Mouse (Mus musculus) ES-CJ7 (cell line): Measurements from ENCODE around the gene Kri1.
"Not testable (repeated sequence)": the region's sequence is repeated elsewhere in the genome, so short reads cannot be mapped to it uniquely, and the experiment has no call there.

Experiments used
- DNase-seq: peaks from one replicate; pipeline ENCODE4 v3.0.0; 2011; ENCODE audit warnings: low read depth, low spot score

The Kri1 gene

GRCm38 (mm10) chr9:21274336-21274735 lies 13.4 kb downstream of the Kri1 start:
- no peak for DNase-seq

GRCm38 (mm10) chr9:21273520-21274228 lies 14.1 kb downstream of the Kri1 start:
- no peak for DNase-seq

- DNase-seq, result no peak
Measured at GRCm38 (mm10) chr9:21273094-21273493, 14.7 kb downstream of the Kri1 start.

DNA sequence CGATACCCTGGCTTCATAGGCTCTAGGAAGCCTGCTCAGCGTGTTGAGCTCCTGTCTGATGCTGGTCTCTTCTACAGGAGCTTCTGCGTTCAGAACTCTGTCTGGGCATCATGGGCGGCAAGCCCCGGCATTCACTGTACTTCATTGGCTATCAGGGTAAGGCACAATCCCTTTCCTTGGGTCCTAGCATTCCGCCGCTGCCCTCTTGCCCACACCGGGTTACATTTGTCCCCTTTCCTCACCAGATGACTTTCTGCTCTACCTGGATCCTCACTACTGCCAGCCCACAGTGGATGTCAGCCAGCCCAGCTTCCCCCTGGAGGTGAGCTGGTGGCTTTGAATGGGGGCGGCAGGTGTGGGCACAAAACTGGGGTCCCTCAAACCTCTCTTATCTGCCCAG lies 15.4 kb downstream of the Kri1 start:
- no peak for DNase-seq

DNA sequence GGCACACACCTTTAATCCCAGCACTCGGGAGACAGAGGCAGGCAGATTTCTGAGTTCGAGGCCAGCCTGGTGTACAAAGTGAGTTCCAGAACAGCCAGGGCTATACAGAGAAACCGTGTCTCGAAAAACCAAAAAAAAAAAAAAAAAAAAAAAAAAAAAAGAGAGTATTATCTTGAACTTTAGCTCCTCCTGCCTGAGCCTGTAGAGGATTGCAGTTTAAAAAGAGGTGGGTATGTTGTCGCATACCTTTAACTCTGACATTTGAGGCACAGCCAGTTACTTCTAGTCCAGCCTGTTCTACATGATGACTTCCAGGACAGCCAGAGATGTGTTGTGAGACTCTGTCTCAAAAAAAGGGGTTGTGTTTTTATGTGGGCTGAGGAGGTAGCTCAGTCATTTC lies 18.2 kb downstream of the Kri1 start:
- not testable (repeated sequence) for DNase-seq

DNA sequence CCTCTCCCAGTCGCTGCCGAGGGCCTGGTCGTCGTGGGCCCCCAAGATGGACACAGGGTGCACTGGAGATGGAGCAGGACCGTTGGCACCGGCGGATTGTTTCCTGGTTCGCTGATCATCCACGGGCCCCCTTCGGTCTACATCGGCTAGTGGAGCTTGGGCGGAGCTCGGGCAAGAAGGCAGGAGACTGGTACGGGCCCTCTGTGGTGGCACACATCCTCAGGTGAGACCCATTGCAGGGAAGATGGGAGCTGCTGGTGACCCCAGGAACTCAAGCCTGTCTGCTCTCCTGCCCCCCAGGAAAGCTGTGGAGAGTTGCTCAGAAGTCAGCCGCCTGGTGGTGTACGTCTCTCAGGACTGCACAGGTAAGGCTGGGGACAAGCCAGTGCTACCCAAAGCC lies 19.5 kb downstream of the Kri1 start:
- DNase-seq, result no peak

- no peak for DNase-seq
Measured at GRCm38 (mm10) chr9:21266889-21267288, 20.9 kb downstream of the Kri1 start.

GRCm38 (mm10) chr9:21265611-21266010 lies 22.2 kb downstream of the Kri1 start:
- DNase-seq, result no peak

GRCm38 (mm10) chr9:21265000-21265561 lies 22.7 kb downstream of the Kri1 start, which contains the start of gene Atg4d:
Gene Atg4d (plus strand): TSS chr9:21265293.
- peak; percentile 99 for DNase-seq

GRCm38 (mm10) chr9:21264272-21264999 lies 23.3 kb downstream of the Kri1 start:
- no peak for DNase-seq

- DNase-seq, result peak; percentile 62
Measured at GRCm38 (mm10) chr9:21261831-21262230, 25.9 kb downstream of the Kri1 start.

- DNase-seq, result no peak
Measured at GRCm38 (mm10) chr9:21260491-21261040, 27.2 kb downstream of the Kri1 start.

DNA sequence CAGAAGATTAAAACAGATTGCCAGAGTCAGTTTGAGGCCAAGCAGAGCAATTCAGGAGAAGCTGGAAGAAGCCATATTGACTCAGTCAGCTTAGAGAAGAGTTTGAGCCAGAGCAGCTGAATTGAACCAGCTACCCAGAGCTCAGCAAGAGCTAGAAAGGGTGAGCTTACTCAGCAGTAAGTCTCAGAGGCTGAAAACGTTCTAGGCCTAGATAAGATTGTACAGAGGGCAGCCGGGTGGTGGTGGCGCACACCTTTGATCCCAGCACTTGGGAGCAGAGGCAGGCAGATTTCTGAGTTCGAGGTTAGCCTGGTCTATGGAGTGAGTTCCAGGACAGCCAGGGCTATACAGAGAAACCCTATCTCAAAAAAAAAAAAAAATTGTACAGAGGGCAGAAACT lies 31.4 kb downstream of the Kri1 start:
- DNase-seq, result not testable (repeated sequence)

GRCm38 (mm10) chr9:21254690-21255089 lies 33.1 kb downstream of the Kri1 start:
- no peak for DNase-seq

- DNase-seq, result no peak
Measured at GRCm38 (mm10) chr9:21251116-21251735, 36.5 kb downstream of the Kri1 start.

GRCm38 (mm10) chr9:21250509-21250908 lies 37.3 kb downstream of the Kri1 start:
- no peak for DNase-seq

DNA sequence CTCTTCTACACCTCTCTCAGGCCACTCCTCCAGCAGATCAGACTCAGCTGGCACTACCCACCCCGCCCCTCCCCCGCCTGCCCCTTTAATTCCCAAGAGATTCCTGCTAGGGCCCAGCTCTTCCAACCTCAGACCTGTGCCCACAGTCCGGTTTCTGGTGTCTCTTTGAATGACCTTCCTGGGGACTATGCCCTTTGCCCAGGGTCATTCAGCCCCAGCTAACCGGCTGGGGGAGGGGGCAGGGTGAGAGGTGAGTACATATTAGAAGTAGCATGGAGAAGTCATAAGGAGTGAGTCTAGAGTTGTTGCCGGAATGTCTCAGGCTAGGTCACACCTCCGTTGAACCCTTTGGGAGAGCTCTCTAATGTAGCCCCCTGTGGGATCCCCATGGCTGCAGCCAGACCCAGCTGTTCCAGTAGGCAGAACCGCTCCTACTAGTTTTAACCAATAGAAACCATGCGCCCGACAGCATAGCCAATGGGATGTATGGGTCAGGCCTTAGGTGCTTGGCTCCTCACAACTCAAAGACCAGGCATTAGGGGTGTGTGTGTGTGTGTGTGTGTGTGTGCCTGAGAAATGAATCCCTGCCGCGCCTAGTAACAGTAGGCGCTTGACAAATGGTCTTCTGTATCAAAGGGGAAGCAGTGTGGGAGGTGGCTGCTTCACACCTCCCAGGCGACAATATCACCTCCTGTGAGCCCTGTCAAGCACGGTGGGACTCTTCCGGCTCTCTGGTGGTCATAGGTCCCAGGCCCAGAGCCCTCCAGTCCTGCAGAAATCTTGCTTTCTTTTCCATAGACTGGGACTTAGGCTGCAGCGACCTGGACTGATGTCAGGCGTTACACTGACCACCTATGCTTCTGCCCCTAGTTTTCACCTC lies 37.9 kb downstream of the Kri1 start:
- DNase-seq, result no peak

DNA sequence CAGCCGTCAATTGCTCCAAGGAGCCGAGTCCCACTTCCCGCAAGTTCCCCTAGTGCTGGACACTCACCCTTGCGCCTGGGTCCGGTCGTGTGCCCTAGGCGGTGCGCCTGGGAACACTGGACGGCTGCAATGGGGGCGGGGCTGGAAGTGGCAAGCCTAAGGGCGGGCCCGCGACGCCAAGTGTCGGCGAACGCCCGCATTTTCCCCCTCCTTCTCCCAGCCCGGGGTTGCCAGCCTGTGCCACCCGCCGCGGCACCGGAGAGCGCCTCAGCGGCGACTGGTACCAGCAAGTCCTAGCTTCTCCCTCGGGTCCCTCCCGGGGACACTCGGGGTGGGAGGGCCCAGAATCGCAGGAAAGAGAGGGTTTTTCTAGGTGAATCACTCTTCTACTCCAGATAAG lies 39.4 kb downstream of the Kri1 start, which contains the start of gene S1pr5:
Gene S1pr5 (minus strand): TSS at position 118 of the 400 bp plus-strand sequence.
- DNase-seq, result no peak

DNA sequence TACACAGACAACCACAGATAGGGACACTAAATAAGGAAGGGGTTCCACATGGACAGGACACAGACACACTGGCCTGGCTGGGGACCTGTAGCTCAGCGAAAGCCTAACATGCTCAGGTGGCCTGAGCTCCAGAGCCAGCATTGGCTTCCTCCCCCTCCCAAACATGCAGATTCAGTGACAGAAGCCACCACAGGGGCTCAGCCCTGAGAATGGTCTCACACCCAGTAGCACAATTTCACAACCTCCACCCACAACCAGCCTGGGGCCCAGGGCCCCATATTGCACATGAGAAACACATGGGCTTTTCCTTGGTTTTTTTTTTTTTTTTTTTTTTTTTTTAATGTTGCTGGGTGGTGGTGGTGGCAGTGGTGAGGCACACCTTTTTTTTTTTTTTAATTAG lies 41.4 kb downstream of the Kri1 start:
- DNase-seq, result no peak

- no peak for DNase-seq
Measured at GRCm38 (mm10) chr9:21245113-21245487, 42.7 kb downstream of the Kri1 start.
